Mouse (Mus musculus): Measurements from ENCODE around the gene Med26.

- no peak for TF ChIP-seq CTCF (IDR thresholded peaks at IDR 0.05; ENCODE audit: low read depth)
- TF ChIP-seq EP300 (IDR thresholded peaks at IDR 0.05; ENCODE audit: low read depth), result no peak
Measured at GRCm38 (mm10) chr8:72453904-72454303, 94.2 kb downstream of the Med26 start.
